Mouse (Mus musculus) embryonic fibroblast, embryonic 13.5 days (primary cell): ENCODE results near the gene Car11. TPM values are rescaled to one million over a fixed set of nuclear protein-coding genes. Genes with fewer than 3 reads are reported as not detected.

Source experiments
- H3K27ac ChIP-seq: 2 replicates; pipeline ENCODE4 v1.5.1; 2012; ENCODE audit warnings: low read length, control low read depth, inconsistent platforms; ENCODE audit not compliant: insufficient read depth
- H3K4me1 ChIP-seq: 2 replicates; pipeline ENCODE4 v1.6.1; 2011; ENCODE audit warnings: low read length; ENCODE audit not compliant: control insufficient read depth, insufficient read depth
- H3K4me3 ChIP-seq: 2 replicates; pipeline ENCODE4 v1.5.1; 2011; ENCODE audit warnings: mild to moderate bottlenecking, control low read depth, low read length; ENCODE audit not compliant: insufficient read depth
- CTCF ChIP-seq: IDR thresholded peaks from 2 replicates; pipeline ENCODE4 v1.5.1; 2011; ENCODE audit warnings: mild to moderate bottlenecking, control low read depth, low read length, moderate library complexity, borderline replicate concordance; ENCODE audit not compliant: insufficient read depth
- POLR2A ChIP-seq: IDR thresholded peaks from 2 replicates; pipeline ENCODE4 v1.6.1; 2011; ENCODE audit warnings: low read depth, mild to moderate bottlenecking, control low read depth, low read length, moderate library complexity
- polyA plus RNA-seq: library from polyadenylated mRNA; stranded (reverse); fragments of >200 nt; gene quantifications from 2 replicates; pipeline ENCODE4 v1.2.4, GENCODE M21; 2011; ENCODE audit warnings: low read depth; ENCODE audit not compliant: missing spikeins, insufficient read length

Car11 gene
- polyA plus RNA-seq, 1 experiment = 6.6 TPM

- no peak for TF ChIP-seq POLR2A
- TF ChIP-seq CTCF = no peak
- no peak overlapping the region for H3K4me3 ChIP-seq
- no peaks in the 10 kb centered on the region for H3K4me1 ChIP-seq
- no peak overlapping the region for H3K27ac ChIP-seq
Observed at GRCm38 (mm10) chr7:45689800-45690199, 9.8 kb upstream of the Car11 start.

DNA sequence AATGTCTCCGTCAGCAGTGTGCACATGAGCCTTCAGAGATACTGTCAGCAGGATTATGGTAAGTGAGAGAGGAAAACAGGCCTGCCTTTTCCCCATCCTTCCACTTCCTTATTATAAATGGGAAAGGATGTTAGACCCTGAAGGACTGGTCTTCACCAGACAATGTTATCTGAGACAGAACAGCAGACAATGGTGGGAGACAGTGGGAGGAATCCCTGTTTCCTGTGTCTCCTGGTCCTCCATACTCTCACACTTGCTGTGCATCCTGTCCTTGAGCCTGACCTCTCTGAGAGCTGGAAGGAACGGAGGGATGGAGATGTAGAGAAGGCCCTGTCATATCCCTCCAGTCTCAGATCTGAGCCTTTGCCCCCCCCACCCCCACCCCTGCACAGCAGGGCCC, 7.3 kb upstream of the Car11 start:
- Histone ChIP-seq H3K4me1 (no peaks in the 10 kb centered on the region), H3K27ac (no peak overlapping the region), H3K4me3 (no peak overlapping the region)
- no peak for TF ChIP-seq CTCF

DNA sequence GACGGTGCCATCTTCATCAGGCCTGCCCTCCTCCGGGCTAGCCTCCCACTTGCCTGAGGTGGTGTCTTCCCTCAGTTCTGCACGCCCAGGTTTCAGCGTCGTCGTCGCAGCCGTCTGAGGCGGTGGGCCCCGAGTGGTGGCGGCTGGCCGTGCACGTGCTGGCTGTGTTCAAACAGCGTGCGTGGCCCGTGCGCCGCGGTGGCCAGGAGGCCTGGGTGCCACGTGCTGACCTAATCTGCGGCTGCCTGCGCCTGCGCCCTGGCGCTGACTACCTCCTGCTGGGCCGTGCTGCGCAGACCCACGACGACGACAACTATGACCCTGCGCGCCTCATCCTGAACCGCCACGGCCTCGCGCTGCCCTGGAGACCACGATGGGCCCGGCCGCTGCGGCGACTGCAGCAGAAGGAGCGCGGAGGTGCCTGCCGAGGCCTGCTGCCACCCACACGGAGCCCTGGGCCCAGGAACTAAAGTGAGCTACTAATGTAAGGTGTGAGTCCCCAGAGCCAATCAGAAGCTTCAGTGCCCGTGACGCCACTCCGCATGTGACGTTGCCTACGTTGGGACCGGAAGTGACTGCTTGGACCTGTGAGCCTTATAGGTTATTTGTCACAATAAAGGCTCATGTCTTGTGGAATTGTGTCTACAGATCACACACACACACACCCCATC, 5.6 kb upstream of the Car11 start, which contains the start of gene Sec1:
TSS of gene Sec1 (minus strand) at position 482 of the 671 bp plus-strand sequence.
- no peak for TF ChIP-seq POLR2A
- no peak for TF ChIP-seq CTCF
- H3K4me1 ChIP-seq = no peaks in the 10 kb centered on the region
- H3K4me3 ChIP-seq = no peak within 1 kb of the TSS
- no peak within 1 kb of the TSS for H3K27ac ChIP-seq

DNA sequence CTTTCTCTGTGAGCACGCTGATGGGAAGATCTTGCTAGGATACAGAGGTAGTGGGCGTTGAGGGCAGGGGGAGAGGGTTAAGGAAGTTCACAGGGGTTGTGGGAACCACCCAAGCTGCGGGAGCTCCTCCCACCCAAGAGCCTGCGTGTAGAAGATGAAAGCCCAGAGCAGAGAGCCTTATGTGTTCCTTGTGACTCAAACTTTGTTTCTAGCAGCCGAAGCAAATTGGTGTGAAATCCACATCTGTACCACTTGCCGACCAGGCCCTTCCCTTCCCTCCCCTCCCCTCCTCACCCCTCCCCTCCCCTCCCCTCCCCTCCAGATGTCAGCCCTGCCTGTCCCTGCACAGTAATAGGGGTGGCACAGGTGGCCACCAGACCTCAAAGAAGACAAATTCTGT, 4.5 kb upstream of the Car11 start:
- TF ChIP-seq POLR2A = no peak
- TF ChIP-seq CTCF = no peak
- Histone ChIP-seq H3K4me3 (no peak overlapping the region), H3K4me1 (no peaks in the 10 kb centered on the region), H3K27ac (no peak overlapping the region)

DNA sequence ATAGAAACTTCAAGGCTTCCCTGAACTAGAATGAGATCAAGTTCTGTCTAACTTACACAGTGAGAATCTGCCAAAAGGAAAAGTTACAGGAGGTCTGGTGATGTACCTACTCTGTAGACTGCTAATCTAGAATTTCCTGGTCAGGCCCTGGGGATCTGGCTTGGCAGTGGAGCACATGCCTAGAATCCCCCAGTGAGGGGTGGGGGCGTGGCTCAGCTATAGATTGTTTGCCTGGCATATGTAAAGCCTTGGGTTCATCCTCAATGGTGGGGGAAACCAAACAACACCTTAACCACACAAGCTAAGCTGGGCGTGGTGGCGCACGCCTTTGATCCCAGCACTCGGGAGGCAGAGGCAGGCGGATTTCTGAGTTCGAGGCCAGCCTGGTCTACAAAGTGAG, 1.7 kb upstream of the Car11 start:
- no peak for TF ChIP-seq CTCF
- TF ChIP-seq POLR2A = no peak
- H3K4me1 ChIP-seq = 0 out of 2 replicates have a peak, but pooled peaks cover 4% of the 10 kb centered on the region
- H3K4me3 ChIP-seq = no peak overlapping the region
- H3K27ac ChIP-seq = no peak overlapping the region

GRCm38 (mm10) chr7:45700301-45701015, 815 bp downstream of the Car11 start:
- Histone ChIP-seq H3K27ac (no peak overlapping the region), H3K4me3 (peak overlapping the region; percentile 9; the same call in 1 of the 2 replicates), H3K4me1 (0 out of 2 replicates have a peak, but pooled peaks cover 4% of the 10 kb centered on the region)
- TF ChIP-seq POLR2A (no peak), CTCF (no peak)

DNA sequence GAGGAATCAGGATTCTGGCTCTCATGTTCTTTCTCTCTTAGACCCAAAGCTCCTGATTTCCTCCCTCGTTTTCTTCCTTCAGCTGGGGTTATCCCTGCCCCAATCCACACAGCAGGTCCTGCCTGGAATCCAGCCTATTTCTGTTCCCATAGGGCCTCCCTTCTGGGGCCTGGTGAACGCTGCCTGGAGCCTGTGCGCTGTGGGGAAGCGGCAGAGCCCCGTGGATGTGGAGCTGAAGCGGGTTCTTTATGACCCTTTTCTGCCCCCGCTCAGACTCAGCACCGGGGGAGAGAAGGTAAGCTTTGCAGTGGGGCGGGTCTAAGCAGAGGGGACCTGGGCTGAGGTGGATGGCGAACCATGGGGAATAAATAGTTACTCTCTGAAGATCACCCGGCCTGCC, 1.4 kb downstream of the Car11 start:
- Histone ChIP-seq H3K4me1 (peaks cover 4% of the 10 kb centered on the region; the same call in 1 of the 2 replicates), H3K27ac (no peak overlapping the region), H3K4me3 (no peak overlapping the region)
- TF ChIP-seq CTCF = no peak
- TF ChIP-seq POLR2A = no peak

- TF ChIP-seq CTCF = no peak
- no peak for TF ChIP-seq POLR2A
- Histone ChIP-seq H3K4me3 (no peak overlapping the region), H3K27ac (no peak overlapping the region), H3K4me1 (peaks cover 4% of the 10 kb centered on the region; the same call in 1 of the 2 replicates)
Observed at GRCm38 (mm10) chr7:45701607-45702006, 2.0 kb downstream of the Car11 start.

GRCm38 (mm10) chr7:45702316-45702715, 2.7 kb downstream of the Car11 start:
- H3K27ac ChIP-seq = no peak overlapping the region
- peaks cover 5% of the 10 kb centered on the region; the same call in 1 of the 2 replicates for H3K4me1 ChIP-seq
- no peak for TF ChIP-seq POLR2A
- no peak for TF ChIP-seq CTCF
- no peak overlapping the region for H3K4me3 ChIP-seq

DNA sequence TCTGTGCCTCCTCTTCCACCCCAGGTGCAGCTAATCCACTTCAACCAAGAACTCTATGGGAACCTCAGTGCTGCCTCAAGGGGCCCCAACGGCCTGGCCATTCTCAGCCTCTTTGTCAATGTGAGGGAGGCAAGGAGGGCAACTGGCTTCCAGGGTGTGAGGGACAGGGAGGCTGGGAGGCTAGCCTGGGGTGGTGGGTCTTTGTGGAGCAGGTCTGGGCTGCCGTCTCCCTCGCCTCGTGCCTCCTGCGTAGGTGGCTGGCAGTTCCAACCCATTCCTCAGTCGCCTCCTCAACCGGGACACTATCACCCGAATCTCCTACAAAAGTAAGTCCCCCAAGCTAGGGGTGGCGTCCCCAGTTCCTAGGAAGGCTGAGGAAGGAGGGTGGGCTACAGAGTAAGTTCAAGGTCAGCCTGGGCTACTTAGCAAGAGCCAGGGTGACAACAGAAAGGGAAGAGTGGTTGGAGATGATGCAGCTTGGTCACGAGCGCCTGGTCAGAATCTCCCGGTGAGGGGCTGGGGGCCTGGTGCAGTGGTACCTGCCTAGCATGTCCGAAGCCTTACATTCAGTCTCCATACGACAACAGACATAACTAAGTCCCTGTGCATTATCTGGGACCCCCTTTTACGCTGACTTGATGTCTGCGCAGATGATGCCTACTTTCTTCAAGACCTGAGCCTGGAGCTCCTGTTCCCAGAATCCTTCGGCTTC, 3.3 kb downstream of the Car11 start:
- no peak overlapping the region for H3K4me3 ChIP-seq
- no peak overlapping the region for H3K27ac ChIP-seq
- peaks cover 8% of the 10 kb centered on the region for H3K4me1 ChIP-seq
- TF ChIP-seq POLR2A (no peak), CTCF (no peak)

GRCm38 (mm10) chr7:45703521-45704033, 3.9 kb downstream of the Car11 start:
- Histone ChIP-seq H3K27ac (no peak overlapping the region), H3K4me1 (peaks cover 11% of the 10 kb centered on the region), H3K4me3 (no peak overlapping the region)
- TF ChIP-seq CTCF (no peak), POLR2A (no peak)
